Mouse (Mus musculus) CH12.LX (cell line): ENCODE measurements at regions not wholly inside any gene's neighbourhood (a gene's known extent, or its start where the extent isn't known, plus 50 kb on each side); places are given as distances from the start of the nearest gene placed in this dataset.

Experiments used
- DNase-seq: peaks from one replicate; pipeline ENCODE4 v3.0.0-alpha.2; 2013; ENCODE audit errors: extremely low read depth
- H3K27ac ChIP-seq: 2 replicates; pipeline ENCODE4 v1.5.1; 2012; ENCODE audit warnings: low read depth, mild to moderate bottlenecking, control low read depth, moderate library complexity; ENCODE audit not compliant: insufficient read depth
- H3K27me3 ChIP-seq: replicated peaks from 2 replicates; pipeline ENCODE3; 2012; ENCODE audit warnings: inconsistent platforms
- H3K36me3 ChIP-seq, 2 experiments: replicated peaks in 1 of 2; 2 replicates each; pipeline versions ENCODE3 to v1.6.1; 2012; ENCODE audit warnings: inconsistent platforms in 1 of 2, low read length in 1 of 2, mild to moderate bottlenecking in 1 of 2, mixed read lengths in 1 of 2, moderate library complexity in 1 of 2; ENCODE audit not compliant: control insufficient read depth in 1 of 2, insufficient read depth in 1 of 2
- H3K4me1 ChIP-seq, 2 experiments: 2 replicates each; pipeline ENCODE4 v1.6.1; 2012; ENCODE audit warnings: inconsistent platforms in 1 of 2, moderate library complexity in 1 of 2; ENCODE audit not compliant: insufficient read depth in 2 of 2, control insufficient read depth in 1 of 2
- H3K4me2 ChIP-seq: 2 replicates; pipeline ENCODE4 v1.6.1; 2012; ENCODE audit warnings: low read depth, mild to moderate bottlenecking, control low read depth; ENCODE audit not compliant: poor library complexity, insufficient read depth, severe bottlenecking
- H3K4me3 ChIP-seq, 3 experiments: fragments of 150-350 bp in 1 of 3; sonication (generic) in 1 of 3; replicated peaks in 1 of 3; 2 replicates each; pipeline versions ENCODE3 to v1.5.1; 2011 to 2012; ENCODE audit warnings: low read depth in 2 of 3, low read length in 2 of 3, mild to moderate bottlenecking in 2 of 3, moderate library complexity in 2 of 3, control low read depth in 1 of 3, improper control_type of control experiment in 1 of 3, inconsistent platforms in 1 of 3, mixed read lengths in 1 of 3; ENCODE audit not compliant: poor library complexity in 1 of 3
- H3K79me2 ChIP-seq: replicated peaks from 2 replicates; pipeline ENCODE4 v1.6.1; 2012; ENCODE audit warnings: mild to moderate bottlenecking, moderate library complexity; ENCODE audit not compliant: control insufficient read depth, poor library complexity, insufficient read depth, severe bottlenecking; ENCODE audit errors: extremely low read depth
- H3K9ac ChIP-seq: 2 replicates; pipeline ENCODE4 v1.6.1; 2012; ENCODE audit warnings: low read depth, mild to moderate bottlenecking, control low read depth, moderate library complexity; ENCODE audit not compliant: insufficient read depth
- H3K9me3 ChIP-seq: replicated peaks from 2 replicates; pipeline ENCODE3; 2012; ENCODE audit warnings: low read length, inconsistent platforms, mixed read lengths
- CHD2 ChIP-seq: IDR thresholded peaks from 2 replicates; pipeline ENCODE4 v1.6.1; 2011; ENCODE audit warnings: low read length, improper control_type of control experiment
- E2F4 ChIP-seq: IDR thresholded peaks from 2 replicates; pipeline ENCODE4 v1.6.1; 2011; ENCODE audit warnings: low read depth, low read length, improper control_type of control experiment; ENCODE audit not compliant: insufficient replicate concordance
- EP300 ChIP-seq: IDR thresholded peaks from 2 replicates; pipeline ENCODE4 v1.6.1; 2011; ENCODE audit warnings: low read length, improper control_type of control experiment
- ETS1 ChIP-seq: conservative IDR thresholded peaks from 2 replicates; pipeline ENCODE4 v1.6.1; 2012; ENCODE audit warnings: low read depth, mild to moderate bottlenecking, inconsistent platforms, low read length, improper control_type of control experiment, moderate library complexity
- JUN ChIP-seq: IDR thresholded peaks from 2 replicates; pipeline ENCODE4 v1.6.1; 2011; ENCODE audit warnings: low read depth, mild to moderate bottlenecking, low read length, improper control_type of control experiment, moderate library complexity; ENCODE audit not compliant: insufficient read depth
- JUND ChIP-seq: conservative IDR thresholded peaks from 2 replicates; pipeline ENCODE4 v1.6.1; 2011; ENCODE audit warnings: low read depth, low read length, improper control_type of control experiment
- MAFK ChIP-seq: IDR thresholded peaks from 2 replicates; pipeline ENCODE4 v1.6.1; 2011; ENCODE audit warnings: low read length, improper control_type of control experiment; ENCODE audit not compliant: insufficient replicate concordance
- MAZ ChIP-seq: IDR thresholded peaks from 2 replicates; pipeline ENCODE4 v1.6.1; 2012; ENCODE audit warnings: low read depth, mild to moderate bottlenecking, inconsistent platforms, low read length, improper control_type of control experiment, moderate library complexity
- MYC ChIP-seq: IDR thresholded peaks from 2 replicates; pipeline ENCODE4 v1.6.1; 2011; ENCODE audit warnings: low read depth, mild to moderate bottlenecking, improper control_type of control experiment, low read length
- POLR2A ChIP-seq: IDR thresholded peaks from 2 replicates; pipeline ENCODE4 v1.6.1; 2011; ENCODE audit warnings: low read depth, mild to moderate bottlenecking, improper control_type of control experiment, low read length
- SMC3 ChIP-seq: IDR thresholded peaks from 2 replicates; pipeline ENCODE4 v1.6.1; 2011; ENCODE audit warnings: low read depth, low read length, improper control_type of control experiment
- TCF12 ChIP-seq: IDR thresholded peaks from 2 replicates; pipeline ENCODE4 v1.6.1; 2014; ENCODE audit warnings: low read depth, mild to moderate bottlenecking, inconsistent platforms, low read length, improper control_type of control experiment
- UBTF ChIP-seq: IDR thresholded peaks from 2 replicates; pipeline ENCODE4 v1.6.1; 2012; ENCODE audit warnings: low read depth, mild to moderate bottlenecking, inconsistent platforms, low read length, improper control_type of control experiment, moderate library complexity
- ZMIZ1 ChIP-seq: IDR thresholded peaks from 2 replicates; pipeline ENCODE4 v1.6.1; 2012; ENCODE audit warnings: low read depth, mild to moderate bottlenecking, inconsistent platforms, low read length, improper control_type of control experiment
- dilution Hi-C: fragments of 300-500 bp; cut with MboI; formaldehyde crosslinking; loops from 2 replicates; pipeline ENCODE4 v1.14.3; 2020; ENCODE audit warnings: low sequenced_read_pairs; ENCODE audit not compliant: extremely low pct_unique_long_range_greater_than_20kb, extremely low pct_ligation_motif_present
- in situ Hi-C: fragments of 300-500 bp; cut with MboI; formaldehyde crosslinking; loops from 3 replicates; pipeline ENCODE4 v1.14.3; 2019; ENCODE audit warnings: low sequenced_read_pairs, low pct_ligation_motif_present, low pct_unique_long_range_greater_than_20kb, mixed read lengths

DNA sequence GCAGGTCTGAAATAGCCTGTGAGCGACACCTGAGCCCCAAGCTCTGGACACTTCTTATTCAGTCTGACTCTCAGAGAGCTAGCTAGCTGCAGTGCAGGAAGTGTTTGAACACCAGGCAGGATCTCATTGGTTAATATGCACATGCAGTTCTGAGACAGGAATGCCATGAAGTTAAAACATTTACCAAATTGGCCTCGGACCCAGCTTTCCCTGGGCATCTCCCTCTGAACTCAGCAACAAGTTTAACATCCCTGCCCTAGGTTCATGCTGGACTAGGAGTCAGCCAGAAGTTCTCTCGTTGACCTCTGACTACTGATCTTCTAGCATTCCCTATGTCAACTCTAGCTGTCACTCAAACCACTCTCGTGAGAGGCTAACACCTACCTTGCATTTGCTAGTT is 175.9 kb downstream of the Utp18 start:
- DNase-seq, result no peak
- H3K27me3 ChIP-seq, result peaks cover 50% of the 10 kb centered on the region
- no peaks in the 10 kb centered on the region for H3K79me2 ChIP-seq
- in situ Hi-C loops (no loop called here), dilution Hi-C loops (no loop called here)
- no peaks in the 10 kb centered on the region for H3K36me3 ChIP-seq
- H3K9me3 ChIP-seq, result no peaks in the 10 kb centered on the region
- TF ChIP-seq CHD2 (no peak), POLR2A (no peak)
- no peaks in the 10 kb centered on the region for H3K4me1 ChIP-seq
- no peak overlapping the region for H3K4me2 ChIP-seq
- H3K27ac ChIP-seq, result no peak overlapping the region
- H3K4me3 ChIP-seq, result no peak overlapping the region
- H3K9ac ChIP-seq, result no peak overlapping the region

DNA sequence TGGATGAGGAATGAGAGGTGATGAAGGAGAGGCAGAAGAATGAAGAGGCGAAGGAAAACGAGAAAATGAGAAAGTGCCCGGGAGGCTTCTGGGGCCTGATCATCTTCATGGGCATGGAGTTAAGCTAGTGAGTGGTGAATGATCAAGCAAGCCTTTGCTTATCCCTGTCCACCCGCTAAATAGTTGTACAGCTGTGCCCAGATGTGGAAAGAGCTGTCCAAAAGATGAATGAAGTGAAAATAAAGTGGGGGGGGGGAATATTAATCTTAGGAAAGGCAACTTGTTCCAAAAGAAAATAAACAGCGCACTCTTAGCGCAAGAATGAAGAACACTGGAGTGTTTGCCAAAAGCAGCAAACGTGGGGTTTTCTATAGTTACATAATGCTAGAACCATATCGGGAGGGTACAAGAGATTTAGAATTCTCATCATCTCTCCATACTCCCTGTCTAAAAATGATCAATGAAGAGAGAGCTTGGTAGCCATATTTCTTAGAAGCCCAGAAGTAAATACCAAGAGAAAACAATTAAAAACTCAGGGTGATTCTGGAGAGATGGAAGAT is 188.5 kb downstream of the Utp18 start:
- Histone ChIP-seq H3K36me3 (no peaks in the 10 kb centered on the region), H3K79me2 (no peaks in the 10 kb centered on the region), H3K27ac (no peak overlapping the region), H3K4me2 (no peak overlapping the region), H3K4me3 (no peak overlapping the region), H3K4me1 (no peaks in the 10 kb centered on the region), H3K9me3 (no peaks in the 10 kb centered on the region), H3K9ac (no peak overlapping the region), H3K27me3 (peaks cover 71% of the 10 kb centered on the region)
- in situ Hi-C loops (no loop called here), dilution Hi-C loops (no loop called here)
- no peak for DNase-seq
- TF ChIP-seq JUN (no peak), ZMIZ1 (no peak), E2F4 (no peak), MAFK (no peak), UBTF (no peak), EP300 (no peak), MAZ (no peak), TCF12 (no peak), ETS1 (no peak), JUND (no peak)

DNA sequence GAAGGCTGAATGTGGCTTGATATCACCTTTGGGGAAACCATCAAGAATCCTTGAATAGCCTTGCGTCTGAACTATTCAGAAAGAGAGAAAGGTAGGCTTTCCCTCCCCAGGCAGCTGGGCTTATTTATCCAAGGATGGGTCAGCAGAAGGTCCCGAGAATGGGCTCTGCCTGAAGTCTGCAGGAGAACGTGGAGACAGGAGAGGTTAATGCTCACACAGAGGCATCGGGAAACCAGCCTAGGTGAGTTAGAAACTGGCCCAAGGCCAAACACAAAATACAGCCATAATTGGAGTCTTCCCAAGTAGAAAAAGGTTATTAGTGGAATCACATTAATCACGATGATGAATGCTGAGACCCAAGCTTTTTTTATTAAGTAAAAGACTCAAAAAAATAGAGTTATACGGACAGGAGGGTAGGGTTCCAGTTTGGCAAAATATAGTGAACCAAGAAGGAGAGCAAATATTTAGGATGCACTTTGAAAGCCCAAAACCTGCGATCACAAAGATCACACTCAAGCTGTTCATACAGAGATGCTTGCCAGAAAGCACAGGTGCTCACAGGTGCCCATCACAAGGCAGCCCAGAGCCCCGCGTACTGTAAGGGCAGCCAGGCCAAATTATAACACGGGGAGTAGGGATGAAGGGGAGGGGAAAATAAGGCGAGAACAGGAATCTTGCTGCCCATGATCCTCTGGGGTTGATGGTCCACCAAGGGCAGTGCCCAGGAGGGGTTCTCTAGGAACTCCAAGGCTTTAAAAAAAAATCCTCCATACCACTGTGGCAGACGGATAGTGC is 189.3 kb downstream of the Utp18 start:
- Histone ChIP-seq H3K9ac (no peak overlapping the region), H3K27me3 (peaks cover 69% of the 10 kb centered on the region), H3K4me1 (no peaks in the 10 kb centered on the region), H3K4me2 (no peak overlapping the region), H3K36me3 (no peaks in the 10 kb centered on the region), H3K9me3 (no peaks in the 10 kb centered on the region), H3K27ac (no peak overlapping the region), H3K79me2 (no peaks in the 10 kb centered on the region), H3K4me3 (no peak overlapping the region)
- no peak for DNase-seq
- dilution Hi-C loops (no loop called here), in situ Hi-C loops (no loop called here)
- TF ChIP-seq SMC3, result no peak
- TF ChIP-seq MYC, result no peak
